Mouse (Mus musculus) liver, adult 2 months (tissue): ENCODE measurements around the gene Tnfrsf26. TPM values are rescaled to one million over a fixed set of nuclear protein-coding genes. Genes with fewer than 3 reads are reported as not detected.

Source experiments
- DNase-seq: peaks from one replicate; pipeline ENCODE4 v3.0.0-alpha.2; 2011; ENCODE audit warnings: low read depth, low spot score; ENCODE audit errors: extremely low read depth
- H3K27ac ChIP-seq: fragments of 200-500 bp; replicated peaks from 2 replicates; pipeline ENCODE4 v1.5.1; 2012; ENCODE audit warnings: low read depth, mild to moderate bottlenecking, control low read depth, inconsistent platforms, low read length; ENCODE audit not compliant: insufficient read depth
- H3K27me3 ChIP-seq: fragments of 200-500 bp; 2 replicates; pipeline ENCODE4 v1.6.1; 2012; ENCODE audit warnings: mild to moderate bottlenecking, moderate library complexity, low read length, inconsistent platforms; ENCODE audit not compliant: control insufficient read depth, insufficient read depth
- H3K36me3 ChIP-seq: fragments of 200-500 bp; 2 replicates; pipeline ENCODE4 v1.6.1; 2012; ENCODE audit warnings: low read length, inconsistent platforms; ENCODE audit not compliant: control insufficient read depth, insufficient read depth
- H3K4me1 ChIP-seq: fragments of 200-500 bp; 2 replicates; pipeline ENCODE4 v1.6.1; 2011; ENCODE audit warnings: low read length; ENCODE audit not compliant: control insufficient read depth, insufficient read depth
- H3K4me3 ChIP-seq: fragments of 200-500 bp; 2 replicates; pipeline ENCODE4 v1.5.1; 2011; ENCODE audit warnings: low read depth, mild to moderate bottlenecking, control low read depth, low read length, moderate library complexity; ENCODE audit not compliant: insufficient read depth
- H3K79me2 ChIP-seq: fragments of 200-500 bp; 2 replicates; pipeline ENCODE4 v1.6.1; 2012; ENCODE audit warnings: inconsistent platforms, mild to moderate bottlenecking, low read length, moderate library complexity; ENCODE audit not compliant: control insufficient read depth, insufficient read depth
- H3K9ac ChIP-seq: fragments of 200-500 bp; 2 replicates; pipeline ENCODE4 v1.6.1; 2012; ENCODE audit warnings: low read depth, mild to moderate bottlenecking, control low read depth, inconsistent platforms, low read length
- CTCF ChIP-seq: fragments of 200-500 bp; IDR thresholded peaks from 2 replicates; pipeline ENCODE4 v1.5.1; 2011; ENCODE audit warnings: low read depth, low read length, control low read depth
- POLR2A ChIP-seq: fragments of 200-500 bp; IDR thresholded peaks from 2 replicates; pipeline ENCODE4 v1.6.1; 2011; ENCODE audit warnings: low read length, control low read depth; ENCODE audit not compliant: insufficient read depth; ENCODE audit errors: extremely low read depth
- WGBS: fragments of 180-500 bp; shearing (Covaris S2); methylation state at CpG from one replicate; pipeline ENCODE4 v1.1.7; 2018; 5-methylcytosine and 5-hydroxymethylcytosine counted together
- polyA plus RNA-seq: library from polyadenylated mRNA; depleted of rRNA; stranded (reverse); fragments of >200 nt; gene quantifications from 2 replicates; pipeline ENCODE4 v1.2.3, GENCODE M21; 2012
- total RNA-seq: library from RNA; depleted of rRNA; stranded (reverse); fragments of >200 nt; gene quantifications from 2 replicates; pipeline ENCODE4 v1.2.3, GENCODE M21; 2014

Tnfrsf26 gene
- total and polyA plus RNA-seq, 2 experiments: 0.26 to 0.37 TPM

- WGBS: 68% methylated on average over 3 of the region's 3 CpGs
- TF ChIP-seq POLR2A (no peak), CTCF (no peak)
- no peaks in the 10 kb centered on the region; the same call in 1 of the 2 replicates for H3K4me1 ChIP-seq
- H3K27me3 ChIP-seq: no peaks in the 10 kb centered on the region
- no peak overlapping the region for H3K4me3 ChIP-seq
- no peak overlapping the region; the same call in 1 of the 2 replicates for H3K27ac ChIP-seq
- DNase-seq: no peak
- H3K9ac ChIP-seq: no peak overlapping the region
- H3K79me2 ChIP-seq: no peaks in the 10 kb centered on the region
- no peaks in the 10 kb centered on the region for H3K36me3 ChIP-seq
These were observed 4.0 kb downstream of the Tnfrsf26 start for GRCm38 (mm10) chr7:143624561-143624960.

DNA sequence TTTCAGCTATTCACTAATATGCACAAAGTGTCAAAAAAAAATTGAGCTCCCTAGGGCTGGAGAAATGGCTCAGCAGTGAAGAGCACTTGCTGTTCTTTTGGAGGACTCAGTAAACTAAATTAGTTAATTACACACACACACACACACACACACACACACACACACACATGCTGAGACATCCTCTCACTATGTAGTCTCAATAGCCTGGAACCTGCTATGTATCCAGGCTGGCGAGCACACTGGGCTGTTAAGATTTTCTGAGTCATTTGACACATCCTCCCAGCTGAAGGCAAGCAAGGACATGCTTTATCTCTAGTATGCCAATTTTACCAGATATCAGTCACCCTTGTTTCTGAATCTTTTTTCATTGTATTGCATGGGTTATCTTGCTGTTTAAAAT, 7.6 kb downstream of the Tnfrsf26 start:
- Histone ChIP-seq H3K4me1 (no peaks in the 10 kb centered on the region; the same call in 1 of the 2 replicates), H3K9ac (no peak overlapping the region), H3K27me3 (no peaks in the 10 kb centered on the region), H3K36me3 (no peaks in the 10 kb centered on the region), H3K27ac (no peak overlapping the region), H3K79me2 (no peaks in the 10 kb centered on the region), H3K4me3 (no peak overlapping the region)
- 24% methylated on average over 1 of the region's 1 CpGs for WGBS
- TF ChIP-seq CTCF (no peak), POLR2A (no peak)
- no peak for DNase-seq

GRCm38 (mm10) chr7:143614404-143615135, 14.0 kb downstream of the Tnfrsf26 start:
- no peak overlapping the region for H3K9ac ChIP-seq
- H3K27ac ChIP-seq: peak overlapping the region; percentile 42
- no peak overlapping the region for H3K4me3 ChIP-seq
- H3K4me1 ChIP-seq: no peaks in the 10 kb centered on the region
- DNase-seq: peak; percentile 14
- 55% methylated on average over 9 of the region's 9 CpGs for WGBS
- H3K79me2 ChIP-seq: no peaks in the 10 kb centered on the region
- TF ChIP-seq POLR2A (no peak), CTCF (no peak)
- H3K36me3 ChIP-seq: no peaks in the 10 kb centered on the region
- H3K27me3 ChIP-seq: no peaks in the 10 kb centered on the region

GRCm38 (mm10) chr7:143612215-143612614, 16.3 kb downstream of the Tnfrsf26 start:
- no peaks in the 10 kb centered on the region for H3K79me2 ChIP-seq
- DNase-seq: no peak
- no peaks in the 10 kb centered on the region for H3K4me1 ChIP-seq
- no peaks in the 10 kb centered on the region for H3K27me3 ChIP-seq
- TF ChIP-seq POLR2A (no peak), CTCF (peak; percentile 49; the same call in 1 of the 2 replicates)
- H3K36me3 ChIP-seq: no peaks in the 10 kb centered on the region
- 69% methylated on average over 3 of the region's 3 CpGs for WGBS
- no peak overlapping the region for H3K4me3 ChIP-seq
- no peak overlapping the region for H3K27ac ChIP-seq
- H3K9ac ChIP-seq: no peak overlapping the region

GRCm38 (mm10) chr7:143605321-143605720, 23.2 kb downstream of the Tnfrsf26 start:
- Histone ChIP-seq H3K4me3 (no peak overlapping the region), H3K4me1 (peaks cover 6% of the 10 kb centered on the region), H3K27ac (peak overlapping the region; percentile 38; the same call in 1 of the 2 replicates), H3K27me3 (no peaks in the 10 kb centered on the region), H3K36me3 (no peaks in the 10 kb centered on the region), H3K9ac (no peak overlapping the region), H3K79me2 (no peaks in the 10 kb centered on the region)
- TF ChIP-seq CTCF (no peak), POLR2A (no peak)
- DNase-seq: peak; percentile 14
- 73% methylated on average over 3 of the region's 3 CpGs for WGBS

DNA sequence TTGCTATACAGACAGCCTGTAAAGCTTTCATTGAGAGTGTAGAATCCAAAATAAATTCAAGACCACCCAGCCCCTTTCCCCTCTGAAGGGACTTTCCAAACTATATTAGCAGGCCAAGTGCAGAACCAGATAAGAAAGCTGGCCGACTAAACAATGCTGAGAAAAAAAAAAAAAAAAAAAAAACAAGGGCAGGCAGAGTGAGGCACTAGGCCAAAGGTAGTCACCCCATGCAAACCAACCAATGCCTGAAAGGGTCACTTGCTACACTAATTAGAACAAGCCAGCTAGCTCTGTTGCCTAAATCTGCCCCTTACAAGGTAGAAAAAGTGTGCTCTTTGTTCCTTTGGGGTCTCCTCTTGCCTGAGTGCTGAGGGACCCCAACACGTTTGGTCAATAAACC, 23.6 kb downstream of the Tnfrsf26 start:
- Histone ChIP-seq H3K36me3 (no peaks in the 10 kb centered on the region), H3K4me1 (peaks cover 6% of the 10 kb centered on the region), H3K27me3 (no peaks in the 10 kb centered on the region), H3K79me2 (no peaks in the 10 kb centered on the region), H3K27ac (peak overlapping the region; percentile 38; the same call in 1 of the 2 replicates), H3K4me3 (no peak overlapping the region), H3K9ac (no peak overlapping the region)
- 49% methylated on average over 2 of the region's 2 CpGs for WGBS
- no peak for TF ChIP-seq CTCF
- no peak for TF ChIP-seq POLR2A
- DNase-seq: peak; percentile 70
